Mouse (Mus musculus): ENCODE results near the gene Cyp4x1.

GRCm38 (mm10) chr4:115113266-115113665 lies 20.8 kb downstream of the Cyp4x1 start:
- TF ChIP-seq CTCF (IDR thresholded peaks at IDR 0.05; ENCODE audit: insufficient read depth, low read depth, low read length) = no peak
- TF ChIP-seq POLR2A (IDR thresholded peaks at IDR 0.05; ENCODE audit: insufficient read depth, low read depth, low read length) = no peak

All from olfactory bulb, adult 2 months (tissue).